Mouse (Mus musculus) B cell, adult 67 days (primary cell): ENCODE measurements around the gene Smarcc2. TPM values are rescaled to one million over a fixed set of nuclear protein-coding genes. Genes with fewer than 3 reads are reported as not detected.

Experiments used
- total RNA-seq, 2 experiments: library from RNA; stranded (reverse); gene quantifications; 4 replicates each; pipeline ENCODE4 v1.2.4; 2023

Gene Smarcc2
- 100 to 1,000 TPM; 167 to 179 TPM for total RNA-seq

DNA sequence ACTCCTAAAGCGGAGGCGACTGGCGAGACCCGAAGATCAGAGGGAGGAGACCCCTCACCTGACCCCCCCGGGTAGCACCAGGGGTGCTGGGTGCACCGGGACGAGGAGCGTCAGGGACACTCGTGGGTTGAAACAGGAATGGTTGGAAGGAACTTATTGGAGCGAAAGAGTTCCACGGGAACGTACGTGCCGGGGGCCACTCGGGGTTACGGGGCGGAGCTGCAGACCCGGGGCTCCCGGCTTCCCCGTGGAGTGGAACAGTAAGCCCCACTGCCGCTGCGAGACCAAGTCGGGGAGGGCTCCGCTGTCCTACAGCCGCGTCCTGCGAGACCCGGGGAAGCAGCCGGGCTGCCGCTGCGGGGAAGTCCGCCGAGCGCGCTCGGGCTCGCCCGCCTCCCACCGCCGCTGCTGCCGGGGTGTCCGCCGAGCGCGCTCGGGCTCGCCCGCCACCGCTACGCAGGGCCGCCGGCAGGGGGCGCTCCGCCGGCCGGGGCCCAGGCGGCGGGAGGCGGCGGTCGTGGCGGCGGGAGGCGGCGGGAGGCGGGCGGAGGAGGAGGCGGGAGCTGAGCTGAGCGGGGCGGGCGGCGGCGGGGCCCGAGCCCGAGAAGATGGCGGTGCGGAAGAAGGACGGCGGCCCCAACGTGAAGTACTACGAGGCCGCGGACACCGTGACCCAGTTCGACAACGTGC is at the start of gene Smarcc2:
Gene Smarcc2 (plus strand): TSS at position 530 of the 690 bp plus-strand sequence.

DNA sequence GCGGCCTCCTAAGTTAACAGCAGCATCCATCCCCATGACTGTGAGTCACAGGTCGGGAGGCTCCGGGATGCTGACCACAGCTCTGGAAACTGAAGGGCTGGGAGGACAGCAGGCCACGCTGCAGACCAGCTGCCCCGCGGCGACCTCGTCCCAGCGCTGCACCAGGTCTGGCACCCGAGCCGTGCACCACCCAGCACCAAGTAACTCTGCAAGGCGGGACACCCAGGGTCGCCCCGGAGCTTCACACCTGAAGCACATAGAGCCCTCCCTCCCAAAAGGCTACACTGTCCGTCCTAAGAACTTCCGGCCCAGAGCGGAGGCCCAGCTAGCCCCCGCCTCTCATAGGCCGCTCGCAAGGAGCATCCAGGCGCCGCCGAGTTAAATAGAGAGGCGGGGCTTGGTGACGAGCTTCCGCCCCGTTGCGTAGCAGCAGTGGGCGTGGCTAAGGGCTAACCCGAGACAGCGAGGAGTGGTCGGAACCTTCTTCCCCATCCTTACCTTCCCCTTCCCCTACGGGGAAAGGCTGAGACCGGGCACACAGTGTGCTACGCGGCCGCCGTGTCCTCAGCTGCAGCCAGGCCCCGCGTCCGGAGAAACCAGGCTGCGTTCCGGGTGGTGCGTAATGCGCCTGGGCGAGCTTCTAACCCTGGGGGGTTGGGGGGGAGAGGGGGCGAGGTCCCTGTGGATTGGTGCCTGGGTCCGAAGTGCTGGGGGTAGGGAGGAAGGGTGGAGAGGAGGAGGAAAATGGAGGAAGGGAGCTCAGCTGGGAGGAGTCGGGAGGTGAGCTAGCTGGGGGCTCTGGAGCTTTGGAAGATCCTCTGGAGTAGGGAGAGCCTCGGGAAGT is 47.6 kb upstream of the Smarcc2 start, which contains the start of the genes Nabp2 and Rnf41:
Gene Nabp2 (minus strand): TSS at position 282 of the 844 bp plus-strand sequence.
Gene Rnf41 (plus strand): TSS at position 447 of the 844 bp plus-strand sequence.

GRCm38 (mm10) chr10:128493695-128494666 is 34.9 kb downstream of the Smarcc2 start, which contains the start of gene Myl6:
TSS of gene Myl6 (minus strand) at chr10:128494145.

DNA sequence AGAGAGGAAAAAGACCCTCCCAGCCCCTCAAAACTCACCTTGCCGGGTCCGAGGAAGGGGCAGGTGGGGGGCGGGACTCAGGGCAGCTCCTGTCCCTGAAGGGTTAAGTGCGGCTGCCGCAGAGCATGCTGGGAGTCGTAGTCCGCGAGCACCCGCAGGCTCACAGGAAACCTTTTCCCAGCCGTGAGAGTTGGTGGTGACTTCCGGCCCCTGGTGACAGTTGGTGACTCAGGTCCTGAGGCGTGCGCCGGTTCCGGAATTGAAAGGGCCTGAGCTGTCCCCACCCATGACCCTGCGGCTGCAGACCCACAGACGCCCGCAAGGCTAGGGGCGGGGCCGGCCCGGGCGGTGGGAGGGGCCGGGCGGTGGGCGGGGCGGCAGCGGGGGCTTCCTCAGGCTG is 39.5 kb downstream of the Smarcc2 start, which contains the start of gene Myl6b:
Gene Myl6b (minus strand): TSS at position 96 of the 400 bp plus-strand sequence.

DNA sequence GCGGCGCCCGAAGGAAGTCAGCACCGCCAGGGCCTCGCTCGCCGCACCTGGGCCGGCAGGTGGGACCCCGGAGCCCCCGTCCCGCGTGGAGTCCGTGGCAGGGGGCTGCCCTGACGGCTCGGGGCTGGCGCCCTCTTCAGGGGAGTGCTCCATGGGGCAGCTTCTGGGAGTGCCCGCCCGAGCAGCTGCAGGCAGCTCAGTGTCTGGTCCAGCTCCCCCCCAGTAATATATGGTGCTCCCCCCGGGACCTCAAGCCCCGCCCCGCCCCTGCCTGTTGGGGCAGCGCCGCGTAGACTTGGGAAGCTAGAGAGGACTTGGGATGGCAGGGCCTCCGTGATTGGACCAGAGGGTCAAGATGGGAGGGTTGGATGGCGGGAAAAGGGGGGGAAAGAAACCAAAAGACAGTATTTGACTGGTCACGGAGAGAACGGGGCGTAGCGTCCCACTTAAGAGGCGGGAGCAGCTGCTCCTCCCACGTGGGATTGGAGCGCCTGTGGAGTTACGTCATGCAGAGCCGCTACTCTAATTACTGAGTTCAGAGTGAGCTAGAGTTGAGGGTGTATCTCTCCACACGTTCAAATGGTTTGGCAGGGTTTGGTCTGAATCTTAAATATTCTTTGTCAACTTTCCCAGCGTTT is 66.7 kb downstream of the Smarcc2 start, which contains the start of gene Esyt1:
Gene Esyt1 (minus strand): TSS at position 201 of the 638 bp plus-strand sequence.

Other genes starting within 250 kb of the Smarcc2 start
- 10 to 100 TPM; 13.7 to 14.4 TPM for gene Spryd4, start 247.4 kb upstream of the Smarcc2 start, total RNA-seq
- gene Mip, start 233.4 kb upstream of the Smarcc2 start, total RNA-seq, result not detected
- 10 to 100 TPM; 16.6 to 21.5 TPM for gene Timeless, start 227.2 kb upstream of the Smarcc2 start, total RNA-seq
- gene Apon, start 205.2 kb upstream of the Smarcc2 start, total RNA-seq, result under 1 TPM in 1 of 2 experiments, not detected in 1; 0.38 TPM
- 1 to 10 TPM in 1 of 2 experiments, under 1 TPM in 1; 0.89 to 1.5 TPM for gene Apof, start 190.6 kb upstream of the Smarcc2 start, total RNA-seq
- gene Stat2, start 188.7 kb upstream of the Smarcc2 start, total RNA-seq, result 100 to 1,000 TPM; 136 to 139 TPM
- gene Il23a, start 160.5 kb upstream of the Smarcc2 start, total RNA-seq, result not detected
- gene Pan2, start 155.9 kb upstream of the Smarcc2 start, total RNA-seq, result 10 to 100 TPM; 64.1 to 67.9 TPM
- gene Cnpy2, start 136.8 kb upstream of the Smarcc2 start, total RNA-seq, result 10 to 100 TPM; 26.6 to 30.1 TPM
- gene Cs, start 121.5 kb upstream of the Smarcc2 start, total RNA-seq, result 100 to 1,000 TPM; 108 to 111 TPM
- 10 to 100 TPM; 39.6 to 39.7 TPM for gene Coq10a, start 90.3 kb upstream of the Smarcc2 start, total RNA-seq
- gene Ankrd52, start 82.1 kb upstream of the Smarcc2 start, total RNA-seq, result 10 to 100 TPM; 74.5 to 79.2 TPM
- not detected for gene Slc39a5, start 58.0 kb upstream of the Smarcc2 start, total RNA-seq
- 10 to 100 TPM; 47.3 to 50.6 TPM for gene Nabp2, start 47.8 kb upstream of the Smarcc2 start, total RNA-seq
- gene Rnf41, start 47.6 kb upstream of the Smarcc2 start, total RNA-seq, result 10 to 100 TPM; 70.9 to 76.8 TPM
- 100 to 1,000 TPM; 532 to 547 TPM for gene Myl6, start 34.9 kb downstream of the Smarcc2 start, total RNA-seq
- 1 to 10 TPM in 1 of 2 experiments, not detected in 1; 1.0 TPM for gene Myl6b, start 39.4 kb downstream of the Smarcc2 start, total RNA-seq
- gene Esyt1, start 66.6 kb downstream of the Smarcc2 start, total RNA-seq, result 100 to 1,000 TPM; 256 to 263 TPM
- gene Zc3h10, start 88.5 kb downstream of the Smarcc2 start, total RNA-seq, result 10 to 100 TPM; 64.2 to 67.6 TPM
- gene Rpl41, start 90.1 kb downstream of the Smarcc2 start, total RNA-seq, result 1,000 to 10,000 TPM; 3,633 to 3,680 TPM
- 10 to 100 TPM; 83.0 to 90.6 TPM for gene Pa2g4, start 106.7 kb downstream of the Smarcc2 start, total RNA-seq
- gene Erbb3, start 130.4 kb downstream of the Smarcc2 start, total RNA-seq, result 1 to 10 TPM; 1.2 to 1.3 TPM
- gene Rps26, start 167.5 kb downstream of the Smarcc2 start, total RNA-seq, result 1,000 to 10,000 TPM; 1,119 to 1,137 TPM
- under 1 TPM in 1 of 2 experiments, not detected in 1; 0.32 TPM for gene Ikzf4, start 186.7 kb downstream of the Smarcc2 start, total RNA-seq
- gene Suox, start 214.8 kb downstream of the Smarcc2 start, total RNA-seq, result 10 to 100 TPM in 1 of 2 experiments, 1 to 10 TPM in 1; 8.6 to 10.1 TPM
- 10 to 100 TPM; 71.4 to 72.8 TPM for gene Rab5b, start 237.0 kb downstream of the Smarcc2 start, total RNA-seq
- gene Pmel, start 244.9 kb downstream of the Smarcc2 start, total RNA-seq, result 1 to 10 TPM in 1 of 2 experiments, under 1 TPM in 1; 0.87 to 1.2 TPM
- 10 to 100 TPM; 56.7 to 61.7 TPM for gene Cdk2, start 245.8 kb downstream of the Smarcc2 start, total RNA-seq